Mouse (Mus musculus): ENCODE results near the gene Il27ra.

DNA sequence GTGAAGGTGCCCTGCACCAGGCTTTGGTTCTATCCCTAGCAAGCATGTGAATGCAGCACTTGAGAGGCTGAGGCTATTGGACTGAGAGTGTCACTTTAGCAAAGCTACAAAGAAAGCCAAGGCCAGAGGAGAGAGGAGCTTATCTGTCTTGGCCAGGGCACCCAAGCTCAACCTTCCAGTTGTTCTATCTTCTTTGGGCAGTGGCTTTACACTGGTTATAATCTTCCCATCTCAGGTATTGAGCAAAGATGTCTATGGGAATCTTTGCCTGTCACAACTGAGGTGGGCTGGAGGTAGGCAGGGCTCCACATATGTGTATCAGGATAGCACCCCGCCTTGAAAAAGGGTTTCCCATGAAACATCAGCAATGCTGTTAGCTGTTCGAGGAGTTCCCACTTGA is 17.9 kb upstream of the Il27ra start:
- TF ChIP-seq TCF3 (IDR thresholded peaks at IDR 0.05; ENCODE audit: insufficient read length, low read depth) (no peak), POLR2A (IDR thresholded peaks at IDR 0.05; ENCODE audit: insufficient read length, low read depth) (no peak), POLR2AphosphoS2 (IDR thresholded peaks at IDR 0.05; ENCODE audit: insufficient read length, low read depth) (no peak), TCF12 (IDR thresholded peaks at IDR 0.05; ENCODE audit: insufficient read depth, poor library complexity, severe bottlenecking) (no peak), USF1 (IDR thresholded peaks at IDR 0.05; ENCODE audit: low read depth) (no peak), MYOD1 (IDR thresholded peaks at IDR 0.05; ENCODE audit: control insufficient read depth in 1 of 3, insufficient read length in 2 of 3, low read depth in 2 of 3) (no peak), MYOG (IDR thresholded peaks at IDR 0.05; ENCODE audit: control insufficient read depth in 1 of 3, insufficient read depth in 1 of 3, insufficient read length in 2 of 3, low read depth in 2 of 3) (no peak), E2F4 (IDR thresholded peaks at IDR 0.05; ENCODE audit: insufficient read depth) (no peak), SRF (IDR thresholded peaks at IDR 0.05; ENCODE audit: control insufficient read depth, insufficient read length, low read depth) (no peak), CEBPB (IDR thresholded peaks at IDR 0.05; ENCODE audit: insufficient read depth, poor library complexity, severe bottlenecking) (no peak)

All from myocyte (in vitro differentiated cells).